Mouse (Mus musculus) layer of hippocampus, adult 11-12 months (tissue): Measurements from ENCODE around the gene Krt80.

Experiments used
- DNase-seq: peaks from one replicate; pipeline ENCODE4 v3.0.0; 2022; ENCODE audit warnings: low spot score

Krt80 gene

GRCm38 (mm10) chr15:101370101-101370911 lies at the start of gene Krt80:
Krt80 (minus strand) TSS chr15:101370162.
- DNase-seq: no peak

DNA sequence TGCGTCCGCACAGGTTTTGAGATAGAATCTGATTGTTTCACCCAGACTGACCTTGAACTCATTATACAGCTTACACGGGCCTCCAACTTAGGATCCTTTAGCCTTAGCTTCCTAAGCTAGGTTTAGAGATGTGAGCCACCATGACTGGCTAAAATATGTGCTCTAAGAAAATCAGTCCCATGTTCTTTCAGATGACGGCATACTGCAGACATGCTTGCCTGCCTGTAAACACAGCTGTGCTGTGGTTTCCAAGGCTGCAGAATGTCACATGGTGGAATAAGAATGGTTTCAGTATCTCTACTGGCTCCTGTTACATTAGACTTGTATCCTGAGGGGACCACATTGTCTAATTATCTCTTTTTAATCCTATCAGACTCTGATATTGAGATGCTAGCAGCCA lies 49.0 kb upstream of the Krt80 start:
- DNase-seq: peak; percentile 13

- no peak for DNase-seq
Observed at GRCm38 (mm10) chr15:101414807-101415565, 45.0 kb upstream of the Krt80 start.

DNA sequence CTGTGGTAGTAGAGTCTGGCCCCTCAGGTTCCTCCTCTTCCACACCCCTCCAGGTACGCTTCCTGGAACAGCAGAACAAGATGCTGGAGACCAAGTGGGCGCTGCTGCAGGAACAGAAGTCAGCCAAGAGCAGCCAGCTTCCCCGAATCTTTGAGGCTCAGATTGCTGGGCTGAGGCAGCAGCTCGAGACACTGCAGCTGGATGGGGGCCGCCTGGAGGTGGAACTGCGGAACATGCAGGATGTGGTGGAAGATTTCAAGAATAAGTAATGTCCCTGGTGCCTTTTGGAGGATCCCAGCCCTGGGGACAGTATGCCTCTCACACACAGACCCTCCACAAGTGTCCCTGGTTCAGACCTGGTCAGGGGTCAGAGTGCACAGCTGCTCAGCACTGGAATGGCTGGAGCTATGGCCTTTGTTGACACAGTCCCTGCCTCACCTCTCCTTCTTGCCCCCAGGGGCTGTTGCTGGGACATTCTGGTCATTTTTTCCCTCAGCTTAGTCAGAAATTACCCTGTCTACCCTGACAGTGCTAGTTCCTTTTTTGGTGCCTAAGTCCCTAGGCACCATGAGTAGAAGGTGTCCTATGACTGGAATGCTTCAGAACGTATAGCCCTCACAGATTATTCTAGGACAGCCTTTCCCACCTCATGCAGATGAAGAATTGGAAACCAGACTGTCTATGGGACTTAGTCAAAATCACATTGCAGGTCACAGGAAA lies 44.1 kb upstream of the Krt80 start:
- DNase-seq: no peak

GRCm38 (mm10) chr15:101412188-101412587 lies 42.2 kb upstream of the Krt80 start:
- DNase-seq: no peak

DNA sequence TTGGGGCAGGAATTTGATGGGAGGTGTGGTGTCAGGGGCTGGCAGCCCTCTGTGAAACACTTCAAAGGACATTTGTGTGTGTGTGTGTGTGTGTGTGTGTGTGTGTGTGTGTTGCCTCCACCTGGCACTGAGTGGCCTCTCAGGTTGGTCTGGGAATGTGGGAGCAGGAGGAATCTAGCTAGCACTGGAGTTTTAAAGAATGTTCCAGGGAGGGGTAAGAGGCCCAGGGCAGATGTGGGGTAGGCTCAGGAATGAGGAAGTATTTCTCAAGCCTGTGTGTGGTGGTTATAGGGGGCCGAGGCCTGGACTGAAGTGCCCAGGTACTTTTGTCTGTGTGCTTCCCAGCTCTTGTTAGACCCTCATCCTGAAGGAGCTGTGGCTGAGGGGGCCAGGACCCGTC lies 40.8 kb upstream of the Krt80 start, which contains the start of gene Krt7:
TSS of gene Krt7 (plus strand) at position 269 of the 400 bp plus-strand sequence.
- DNase-seq: no peak

- no peak for DNase-seq
Observed at GRCm38 (mm10) chr15:101398269-101398668, 28.3 kb upstream of the Krt80 start.

DNA sequence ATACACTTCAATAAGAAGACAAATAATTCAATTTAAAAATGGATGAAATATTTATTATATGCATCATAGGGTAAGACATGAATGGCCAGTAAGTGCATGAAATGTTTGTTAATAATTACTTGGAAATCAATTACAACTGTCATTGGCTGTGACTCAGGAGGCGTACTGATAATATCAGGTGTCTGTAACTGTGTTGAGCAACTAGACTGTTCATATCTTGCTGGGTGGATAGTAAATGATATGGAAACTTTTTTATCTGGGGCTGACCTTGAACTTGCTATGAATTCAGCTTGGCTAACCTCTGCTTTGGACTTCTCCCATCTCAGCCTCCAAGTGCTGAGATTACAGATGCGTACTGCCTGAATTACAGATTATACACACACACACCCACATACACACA lies 27.7 kb upstream of the Krt80 start:
- DNase-seq: no peak

GRCm38 (mm10) chr15:101396921-101397320 lies 27.0 kb upstream of the Krt80 start:
- DNase-seq: no peak

- no peak for DNase-seq
Observed at GRCm38 (mm10) chr15:101396466-101396865, 26.5 kb upstream of the Krt80 start.

GRCm38 (mm10) chr15:101394908-101395307 lies 24.9 kb upstream of the Krt80 start:
- no peak for DNase-seq

DNA sequence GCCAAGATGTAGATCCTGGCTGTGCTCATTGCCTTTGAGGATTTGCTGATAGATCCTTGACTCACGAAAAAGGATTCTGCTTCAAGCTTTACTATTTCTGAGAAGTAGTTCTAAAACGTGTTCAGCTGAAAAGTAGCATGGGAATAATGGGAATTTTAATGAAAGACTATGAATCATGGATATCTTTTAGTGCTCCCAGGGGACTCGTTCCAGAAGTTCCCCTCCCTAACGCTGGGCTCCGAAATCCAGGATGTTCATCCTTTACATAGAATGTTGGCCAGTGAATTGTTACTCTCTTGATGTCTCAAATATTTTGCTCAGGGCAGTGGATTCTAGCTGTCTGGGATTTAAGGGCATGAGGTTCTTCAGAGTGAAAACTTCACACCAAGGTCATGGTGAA lies 22.3 kb upstream of the Krt80 start:
- DNase-seq: no peak

- DNase-seq: no peak
Observed at GRCm38 (mm10) chr15:101390203-101390602, 20.2 kb upstream of the Krt80 start.

GRCm38 (mm10) chr15:101388034-101388541 lies 18.1 kb upstream of the Krt80 start:
- DNase-seq: no peak

DNA sequence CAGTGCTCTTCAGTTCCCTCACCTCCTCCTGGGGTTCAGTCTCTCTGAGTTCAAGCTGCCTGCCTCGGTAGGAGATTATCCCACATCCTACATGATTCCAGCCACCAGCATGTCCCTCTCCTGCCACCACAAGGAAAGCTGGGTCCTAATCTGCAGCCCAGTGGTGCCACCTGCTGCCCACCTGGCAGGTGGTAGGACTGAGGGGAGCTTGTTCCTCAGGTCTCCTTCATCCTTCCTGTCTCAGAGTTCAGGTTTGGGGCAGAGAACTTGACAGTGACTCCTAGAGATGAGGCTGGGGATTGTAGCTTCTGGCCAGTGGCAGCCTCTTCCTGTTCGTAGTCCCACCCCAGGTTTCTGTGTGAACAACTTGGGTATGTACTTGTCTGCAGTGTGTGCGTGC lies 17.2 kb upstream of the Krt80 start:
- no peak for DNase-seq

DNA sequence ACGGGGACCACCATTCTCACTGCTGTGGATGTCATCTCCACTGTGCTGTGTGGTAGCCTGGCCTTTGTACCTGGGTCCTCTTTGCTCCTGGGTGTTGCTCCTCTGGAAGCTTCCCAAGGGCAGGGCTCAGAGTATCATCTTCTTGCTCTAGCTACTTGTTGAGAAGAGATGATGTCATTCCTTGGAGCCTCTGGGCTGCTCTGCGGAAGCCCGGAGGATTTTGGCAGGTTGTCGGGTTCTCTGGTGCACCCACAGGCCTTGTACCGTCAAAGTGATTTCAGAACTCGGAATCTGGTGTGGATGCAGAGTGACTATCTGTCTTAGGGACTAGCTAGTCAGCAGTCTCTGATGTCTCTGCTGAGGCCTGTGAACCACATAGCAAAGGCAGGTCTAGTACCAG lies 15.1 kb upstream of the Krt80 start:
- no peak for DNase-seq

DNA sequence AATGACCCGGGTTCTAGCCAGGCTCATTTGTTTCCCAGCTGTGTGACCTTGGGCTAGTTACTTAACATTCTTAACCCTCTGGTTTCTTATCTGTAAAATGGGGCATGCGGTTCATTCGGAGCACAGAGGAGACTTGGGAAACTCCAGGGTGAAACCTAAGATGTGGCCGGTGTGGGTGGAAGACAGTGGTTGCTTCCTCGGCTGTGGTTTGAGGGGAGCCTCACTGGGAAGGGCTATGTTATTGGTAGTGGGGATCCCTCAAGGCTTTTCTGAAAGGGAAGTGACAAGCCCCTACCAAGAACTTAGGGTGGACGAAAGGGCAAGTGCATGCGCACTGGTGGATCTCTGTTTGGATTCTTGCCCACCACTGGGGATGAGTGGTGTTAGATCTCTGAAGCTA lies 14.6 kb upstream of the Krt80 start:
- no peak for DNase-seq

DNA sequence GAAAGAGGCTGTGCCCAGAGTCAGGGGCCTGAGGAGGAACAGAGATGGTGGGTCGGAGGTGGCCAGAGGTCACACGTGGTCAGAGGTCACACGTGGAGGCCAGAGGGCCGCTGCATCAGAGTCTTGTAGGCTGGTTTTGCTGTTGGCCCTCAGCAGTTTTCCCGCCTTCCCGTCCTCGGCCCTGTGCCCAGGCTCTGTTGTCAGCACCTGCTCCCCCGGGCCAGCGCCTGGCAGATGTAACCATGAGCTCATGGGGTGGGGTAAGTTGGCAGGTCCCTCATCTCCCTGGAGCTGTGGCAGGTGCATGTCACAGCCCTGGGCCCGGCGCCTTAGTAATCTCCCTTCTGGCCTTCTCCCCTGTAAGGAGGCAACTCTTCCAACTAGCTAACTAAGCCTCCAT lies 12.8 kb upstream of the Krt80 start:
- DNase-seq: no peak

GRCm38 (mm10) chr15:101381758-101382157 lies 11.8 kb upstream of the Krt80 start:
- DNase-seq: no peak

GRCm38 (mm10) chr15:101378646-101379045 lies 8.7 kb upstream of the Krt80 start:
- no peak for DNase-seq

DNA sequence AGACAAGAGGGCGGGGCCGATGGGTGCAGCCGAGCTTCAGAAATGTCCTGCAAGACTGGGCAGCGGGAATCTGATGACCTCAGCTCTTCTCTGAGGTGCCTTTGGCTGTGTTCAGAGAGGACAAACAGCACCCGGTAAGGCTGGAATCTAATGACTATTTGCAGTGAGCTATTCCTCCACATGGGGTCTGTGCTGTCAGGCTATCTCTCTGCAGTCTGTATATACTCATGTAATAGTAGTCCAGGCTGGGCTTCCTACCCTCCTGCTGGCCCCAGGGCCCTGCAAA lies 6.8 kb upstream of the Krt80 start:
- DNase-seq: no peak

- peak; percentile 51 for DNase-seq
Observed at GRCm38 (mm10) chr15:101375956-101376775, 6.2 kb upstream of the Krt80 start.
